Mouse (Mus musculus) embryonic facial prominence, embryonic 14.5 days (tissue): ENCODE results near the gene Crp. TPM values are rescaled to one million over a fixed set of nuclear protein-coding genes. Genes with fewer than 3 reads are reported as not detected.

ENCODE experiments used
- ATAC-seq: fragments of 200-750 bp; cut with Nextera tagmentation; 2 replicates; pipeline ENCODE4 v1.8.0; 2017; ENCODE audit warnings: low read depth, moderate number of reproducible peaks, moderate TSS enrichment
- DNase-seq: peaks from one replicate; pipeline ENCODE4 v3.0.0-alpha.2; 2015; ENCODE audit warnings: low spot score
- H3K27ac ChIP-seq: fragments of 300-500 bp; sonication (generic); replicated peaks from 2 replicates; pipeline ENCODE4 v1.5.1; 2014; ENCODE audit warnings: low read depth, mild to moderate bottlenecking, low read length, moderate library complexity
- H3K27me3 ChIP-seq: fragments of 300-500 bp; sonication (generic); replicated peaks from 2 replicates; pipeline ENCODE4 v1.6.1; 2014; ENCODE audit warnings: low read length; ENCODE audit not compliant: control insufficient read depth, insufficient read depth
- H3K36me3 ChIP-seq: fragments of 300-500 bp; sonication (generic); 2 replicates; pipeline ENCODE4 v1.6.1; 2014; ENCODE audit warnings: low read length, mixed read lengths; ENCODE audit not compliant: control insufficient read depth, insufficient read depth
- H3K4me1 ChIP-seq: fragments of 300-500 bp; sonication (generic); 2 replicates; pipeline ENCODE4 v1.6.1; 2014; ENCODE audit warnings: antibody characterized with exemption, low read length; ENCODE audit not compliant: control insufficient read depth, insufficient read depth
- H3K4me2 ChIP-seq: fragments of 300-500 bp; sonication (generic); 2 replicates; pipeline ENCODE4 v1.6.1; 2014; ENCODE audit warnings: low read depth, mild to moderate bottlenecking, low read length, moderate library complexity, mixed read lengths
- H3K4me3 ChIP-seq: fragments of 300-500 bp; sonication (generic); 2 replicates; pipeline ENCODE4 v1.5.1; 2014; ENCODE audit warnings: low read depth, mild to moderate bottlenecking, low read length
- H3K9ac ChIP-seq: fragments of 300-500 bp; sonication (generic); 2 replicates; pipeline ENCODE4 v1.6.1; 2014; ENCODE audit warnings: low read depth, mild to moderate bottlenecking, low read length, moderate library complexity, mixed read lengths
- H3K9me3 ChIP-seq: fragments of 300-500 bp; sonication (generic); 2 replicates; pipeline ENCODE4 v1.6.1; 2016; ENCODE audit warnings: low read length; ENCODE audit not compliant: control insufficient read depth
- WGBS: fragments of 180-500 bp; shearing (Covaris S2); extraction: QIAGEN DNeasy Blood & Tissue Kit; methylation state at CpG from one replicate; pipeline ENCODE4 v1.1.7; 2014; 5-methylcytosine and 5-hydroxymethylcytosine counted together
- polyA plus RNA-seq: library from polyadenylated mRNA; unstranded; fragments of >200 nt; fragmentation: Nextera tagmentation; extraction: Ambion mirVana; gene quantifications from 2 replicates; pipeline ENCODE4 v1.2.1, GENCODE M21; 2014

Gene Crp
- polyA plus RNA-seq, 1 experiment from 2014 or later: not detected

DNA sequence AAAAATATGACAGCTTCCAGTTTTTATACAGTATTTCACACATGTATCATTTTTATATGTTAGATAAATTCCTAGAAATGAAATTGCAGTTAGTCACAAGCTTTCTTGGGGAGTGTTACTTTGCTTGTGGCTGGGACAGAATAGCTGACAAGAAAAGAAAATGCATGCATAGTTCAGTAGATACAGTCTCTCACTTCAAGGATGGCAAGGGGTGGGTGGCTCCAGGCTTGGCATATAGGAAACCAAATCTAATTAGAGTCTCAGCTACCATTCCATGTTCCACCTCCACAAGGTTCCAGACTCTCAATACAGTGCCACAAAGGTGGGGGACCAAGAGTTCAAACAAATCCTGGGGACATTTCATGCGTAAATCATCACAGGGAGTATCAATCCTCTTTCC, 61.7 kb downstream of the Crp start:
- WGBS: 61% methylated on average over 1 of the region's 1 CpGs

DNA sequence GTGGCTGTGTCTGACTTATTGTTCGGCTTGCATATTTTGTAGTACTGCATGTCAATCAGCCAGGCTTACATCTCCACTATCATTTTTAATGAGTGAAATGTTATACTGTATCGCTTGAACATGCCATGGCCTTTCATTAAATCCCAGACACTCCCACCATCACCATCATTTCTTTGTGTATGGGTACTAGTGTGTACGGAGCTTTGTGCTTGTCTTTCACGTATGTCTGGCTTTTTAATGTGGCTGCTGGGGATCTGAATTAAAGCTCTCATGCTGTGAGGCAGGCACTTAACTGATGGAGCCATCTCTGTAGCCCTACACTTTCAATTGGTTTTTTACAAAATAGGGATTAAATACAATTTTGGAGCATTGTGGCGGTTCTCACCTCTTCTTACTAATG, 81.3 kb downstream of the Crp start:
- Histone ChIP-seq H3K9ac (no peak overlapping the region), H3K9me3 (no peaks in the 10 kb centered on the region), H3K27me3 (no peaks in the 10 kb centered on the region), H3K27ac (no peak overlapping the region), H3K4me3 (no peak overlapping the region), H3K4me1 (no peaks in the 10 kb centered on the region), H3K36me3 (no peaks in the 10 kb centered on the region), H3K4me2 (no peak overlapping the region)
- 81% methylated on average over 5 of the region's 5 CpGs for WGBS
- no peak for DNase-seq
- ATAC-seq: no peak

More for the DNA sequence above, 61.7 kb downstream of the Crp start:
- ATAC-seq (no peak), DNase-seq (no peak)
- Histone ChIP-seq H3K27ac (no peak overlapping the region), H3K4me3 (no peak overlapping the region), H3K36me3 (no peaks in the 10 kb centered on the region), H3K4me2 (no peak overlapping the region), H3K27me3 (no peaks in the 10 kb centered on the region), H3K4me1 (no peaks in the 10 kb centered on the region), H3K9ac (no peak overlapping the region), H3K9me3 (no peaks in the 10 kb centered on the region)

DNA sequence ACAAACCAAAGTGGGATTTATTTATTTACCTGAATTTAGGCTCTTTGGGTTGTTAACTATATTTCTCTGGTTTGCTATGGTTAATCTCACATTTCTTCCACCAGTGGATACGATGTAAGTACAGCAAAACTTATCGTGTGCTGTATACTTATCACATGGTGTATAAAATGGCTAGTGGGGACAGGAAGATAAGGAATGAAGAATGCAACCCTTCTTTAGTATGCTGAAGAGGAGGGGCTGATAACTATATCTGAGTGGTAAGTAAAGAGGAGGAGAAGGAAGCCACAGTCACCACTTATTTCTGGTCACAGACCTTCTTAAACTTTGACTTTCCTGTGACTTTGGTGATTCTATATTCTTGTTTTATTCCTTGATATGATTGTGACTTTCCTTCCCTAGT, 87.5 kb downstream of the Crp start:
- DNase-seq: no peak
- no peak overlapping the region for H3K27ac ChIP-seq
- no peak overlapping the region for H3K9ac ChIP-seq
- H3K4me3 ChIP-seq: no peak overlapping the region
- no peaks in the 10 kb centered on the region for H3K4me1 ChIP-seq
- no peaks in the 10 kb centered on the region for H3K9me3 ChIP-seq
- H3K4me2 ChIP-seq: no peak overlapping the region
- H3K27me3 ChIP-seq: no peaks in the 10 kb centered on the region
- no peak for ATAC-seq
- H3K36me3 ChIP-seq: no peaks in the 10 kb centered on the region
- 88% methylated on average over 2 of the region's 2 CpGs for WGBS

DNA sequence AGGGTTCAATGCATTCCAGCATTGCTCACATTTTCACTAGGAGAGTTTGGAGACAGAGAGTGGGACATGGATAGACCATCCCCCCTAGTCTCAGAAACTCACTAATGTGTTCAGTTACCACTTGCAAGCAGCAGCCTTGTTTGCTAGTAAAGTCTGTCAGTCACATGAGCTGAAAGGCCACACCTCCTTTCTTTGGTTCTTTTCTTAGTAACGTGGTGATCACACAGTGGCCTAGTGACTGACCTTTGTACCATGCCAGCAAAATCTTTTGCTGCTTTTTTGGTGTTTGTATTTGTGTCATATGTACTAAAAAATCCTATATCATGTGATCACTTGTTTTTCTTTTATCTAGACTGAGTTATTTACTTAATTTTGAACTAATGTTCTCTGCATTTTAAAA, 88.0 kb downstream of the Crp start:
- no peak for ATAC-seq
- H3K4me3 ChIP-seq: no peak overlapping the region
- no peaks in the 10 kb centered on the region for H3K27me3 ChIP-seq
- no peak overlapping the region for H3K27ac ChIP-seq
- H3K9ac ChIP-seq: no peak overlapping the region
- H3K36me3 ChIP-seq: no peaks in the 10 kb centered on the region
- DNase-seq: peak; percentile 1
- WGBS: 7% methylated on average over 1 of the region's 1 CpGs
- H3K4me2 ChIP-seq: no peak overlapping the region
- no peaks in the 10 kb centered on the region for H3K9me3 ChIP-seq
- no peaks in the 10 kb centered on the region for H3K4me1 ChIP-seq

DNA sequence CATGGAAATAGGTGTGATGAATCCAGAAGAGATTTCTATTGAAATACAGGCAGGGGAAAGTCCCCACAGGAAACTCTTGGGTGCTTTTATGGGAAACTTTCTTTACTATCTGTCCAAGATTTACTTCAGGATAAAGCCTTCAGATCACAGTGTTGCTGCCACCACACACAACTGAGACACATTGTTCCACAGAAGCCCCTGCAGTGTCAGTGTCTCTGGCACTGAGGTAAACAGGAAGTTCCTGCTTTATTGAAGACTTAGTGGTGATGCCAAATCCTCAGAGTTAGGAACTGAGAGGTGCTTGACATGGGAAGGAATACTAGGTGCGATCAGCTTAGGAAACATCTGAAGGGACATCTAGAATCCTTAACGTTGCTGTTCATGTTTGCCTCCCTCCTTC, 131.1 kb downstream of the Crp start:
- Histone ChIP-seq H3K4me3 (no peak overlapping the region), H3K27ac (no peak overlapping the region), H3K9ac (no peak overlapping the region), H3K4me2 (no peak overlapping the region), H3K4me1 (no peaks in the 10 kb centered on the region), H3K27me3 (no peaks in the 10 kb centered on the region), H3K36me3 (no peaks in the 10 kb centered on the region), H3K9me3 (no peaks in the 10 kb centered on the region)
- 85% methylated on average over 2 of the region's 2 CpGs for WGBS
- DNase-seq (no peak), ATAC-seq (no peak)

DNA sequence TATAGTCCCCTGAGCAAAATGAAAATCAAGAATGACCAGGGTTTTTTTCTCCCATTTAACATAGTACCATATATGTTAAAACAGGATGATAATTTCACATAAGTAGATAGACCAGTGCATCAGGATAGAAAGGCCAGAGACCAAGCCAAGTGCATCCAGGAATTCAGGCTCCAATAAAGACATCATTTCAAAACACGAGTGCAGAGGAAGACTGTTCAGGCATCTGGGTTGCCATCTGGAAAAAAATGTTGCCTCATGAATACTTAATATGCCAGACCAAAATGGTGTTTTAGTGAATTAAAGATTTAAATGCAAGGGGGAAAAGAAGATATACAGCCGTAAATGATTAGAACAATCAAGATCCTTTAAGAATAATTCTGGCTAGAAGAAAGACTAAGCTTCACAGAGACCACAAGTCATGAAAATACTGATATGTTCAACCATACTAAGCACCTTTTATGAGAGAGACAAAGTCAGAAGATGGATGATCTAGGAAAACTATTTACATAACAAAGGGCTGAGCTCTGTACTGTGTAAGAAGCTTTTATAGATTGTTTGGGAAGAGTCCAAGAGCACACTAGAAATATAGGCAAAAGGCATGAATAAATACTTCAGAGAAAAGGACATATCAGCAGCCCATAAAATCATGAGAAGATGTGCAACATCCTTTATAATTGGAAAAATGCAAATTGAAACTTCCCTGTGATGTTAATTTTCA, 149.3 kb downstream of the Crp start:
- H3K36me3 ChIP-seq: no peaks in the 10 kb centered on the region
- WGBS: 68% methylated on average over 2 of the region's 2 CpGs
- H3K4me2 ChIP-seq: no peak overlapping the region
- H3K4me1 ChIP-seq: no peaks in the 10 kb centered on the region
- H3K27ac ChIP-seq: no peak overlapping the region
- H3K9ac ChIP-seq: no peak overlapping the region
- no peak overlapping the region for H3K4me3 ChIP-seq
- no peaks in the 10 kb centered on the region for H3K27me3 ChIP-seq
- ATAC-seq: no peak
- H3K9me3 ChIP-seq: no peaks in the 10 kb centered on the region
- no peak for DNase-seq

DNA sequence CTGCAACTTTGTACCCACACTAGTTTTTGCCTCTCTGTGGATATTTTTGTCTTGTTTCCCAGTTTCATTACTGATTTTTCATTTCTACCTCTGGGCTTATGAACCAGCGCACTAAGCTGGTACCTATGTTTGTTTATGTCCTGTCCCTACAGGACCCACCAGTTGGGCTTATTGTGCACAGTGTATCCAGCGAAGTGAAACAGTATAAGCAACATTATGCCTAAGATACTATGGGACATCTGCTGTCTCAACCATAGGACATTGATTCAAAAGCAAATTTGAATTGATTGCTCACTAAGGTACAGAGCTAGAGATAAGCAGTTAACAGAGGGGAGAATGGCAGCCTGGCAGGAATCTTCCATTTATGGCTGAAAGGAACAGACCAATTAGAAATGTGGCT, 150.3 kb downstream of the Crp start:
- 91% methylated on average over 2 of the region's 2 CpGs for whole genome bisulfite sequencing

DNA sequence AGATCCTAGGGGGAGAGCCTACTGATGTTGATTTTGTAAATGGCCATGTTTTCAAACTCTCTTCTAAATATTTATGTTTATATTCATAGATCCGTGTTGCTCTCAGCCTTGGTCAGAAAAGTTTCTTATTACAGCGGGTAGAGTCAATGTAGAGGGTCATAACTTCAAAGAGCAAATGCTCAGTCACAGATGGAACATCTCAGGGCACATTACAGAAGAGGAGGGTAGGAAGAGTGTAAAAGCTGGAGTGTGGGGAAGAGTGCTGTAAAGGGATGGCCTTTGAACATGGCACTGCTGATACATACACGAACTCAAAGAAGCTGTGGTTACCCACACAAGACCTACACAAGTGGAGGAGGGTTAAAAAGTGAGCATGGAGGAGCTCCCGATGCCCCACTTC, 177.4 kb downstream of the Crp start:
- 72% methylated on average over 4 of the region's 4 CpGs for WGBS
- Histone ChIP-seq H3K4me3 (no peak overlapping the region), H3K9me3 (no peaks in the 10 kb centered on the region), H3K4me2 (no peak overlapping the region), H3K4me1 (no peaks in the 10 kb centered on the region), H3K9ac (no peak overlapping the region), H3K27me3 (no peaks in the 10 kb centered on the region), H3K27ac (no peak overlapping the region), H3K36me3 (no peaks in the 10 kb centered on the region)
- ATAC-seq (no peak), DNase-seq (no peak)

More for the DNA sequence above, 150.3 kb downstream of the Crp start:
- no peak overlapping the region for H3K4me2 ChIP-seq
- ATAC-seq: no peak
- no peaks in the 10 kb centered on the region for H3K4me1 ChIP-seq
- DNase-seq: no peak
- no peak overlapping the region for H3K4me3 ChIP-seq
- no peaks in the 10 kb centered on the region for H3K9me3 ChIP-seq
- H3K36me3 ChIP-seq: no peaks in the 10 kb centered on the region
- no peaks in the 10 kb centered on the region for H3K27me3 ChIP-seq
- no peak overlapping the region for H3K9ac ChIP-seq
- no peak overlapping the region for H3K27ac ChIP-seq

DNA sequence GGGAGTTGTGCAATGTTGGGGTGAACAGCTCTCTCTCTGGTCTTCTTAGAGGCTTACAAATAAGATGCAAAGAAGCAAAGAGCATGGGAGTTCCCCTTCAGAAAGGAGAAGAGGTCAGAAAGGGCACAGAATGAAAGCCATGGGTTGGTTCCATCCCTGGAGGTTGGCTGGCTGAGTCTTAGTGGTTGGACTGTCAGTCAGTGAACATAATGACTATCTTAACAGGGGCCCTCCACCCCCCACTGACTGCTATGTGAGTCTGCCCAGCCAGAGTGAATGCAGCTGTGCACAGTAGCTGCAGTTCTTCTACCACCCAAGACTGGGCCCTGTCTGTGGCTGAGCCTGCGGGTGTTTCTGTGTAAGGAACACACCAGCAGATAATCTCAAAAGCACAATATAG, 178.8 kb downstream of the Crp start:
- no peaks in the 10 kb centered on the region for H3K27me3 ChIP-seq
- H3K27ac ChIP-seq: no peak overlapping the region
- H3K4me3 ChIP-seq: no peak overlapping the region
- WGBS: 90% methylated on average over 1 of the region's 1 CpGs
- ATAC-seq (no peak), DNase-seq (no peak)
- H3K4me1 ChIP-seq: no peaks in the 10 kb centered on the region
- no peak overlapping the region for H3K4me2 ChIP-seq
- H3K9ac ChIP-seq: no peak overlapping the region
- H3K36me3 ChIP-seq: no peaks in the 10 kb centered on the region
- H3K9me3 ChIP-seq: no peaks in the 10 kb centered on the region
